Mouse (Mus musculus) retina, postnatal 7 days (tissue): ENCODE measurements at regions not wholly inside any gene's neighbourhood (a gene's known extent, or its start where the extent isn't known, plus 50 kb on each side); places are given as distances from the start of the nearest gene placed in this dataset.

Experiments
- DNase-seq: peaks from one replicate; pipeline ENCODE4 v3.0.0-alpha.2; 2012; ENCODE audit warnings: low read depth, low spot score

- DNase-seq: peak; percentile 16
Observed at GRCm38 (mm10) chr10:61034056-61034455, 55.1 kb upstream of the Pcbd1 start.

- no peak for DNase-seq
Observed at GRCm38 (mm10) chr10:61028598-61028997, 60.5 kb upstream of the Pcbd1 start.

GRCm38 (mm10) chr10:61027215-61027614 is 61.9 kb upstream of the Pcbd1 start:
- no peak for DNase-seq

GRCm38 (mm10) chr10:61025061-61025460 is 64.1 kb upstream of the Pcbd1 start:
- DNase-seq: no peak

- DNase-seq: no peak
Observed at GRCm38 (mm10) chr10:61024166-61024565, 65.0 kb upstream of the Pcbd1 start.

- no peak for DNase-seq
Observed at GRCm38 (mm10) chr10:61023431-61023830, 65.7 kb upstream of the Pcbd1 start.

GRCm38 (mm10) chr10:61019566-61019965 is 69.6 kb upstream of the Pcbd1 start:
- no peak for DNase-seq

GRCm38 (mm10) chr10:61012199-61012695 is 76.9 kb upstream of the Pcbd1 start:
- no peak for DNase-seq

GRCm38 (mm10) chr10:61010697-61011096 is 78.4 kb upstream of the Pcbd1 start:
- DNase-seq: no peak

- DNase-seq: no peak
Observed at GRCm38 (mm10) chr10:61007403-61007802, 81.7 kb upstream of the Pcbd1 start.

- DNase-seq: no peak
Observed at GRCm38 (mm10) chr10:61001745-61002160, 87.4 kb upstream of the Pcbd1 start.

- no peak for DNase-seq
Observed at GRCm38 (mm10) chr10:60997393-60997792, 91.7 kb upstream of the Pcbd1 start.

- no peak for DNase-seq
Observed at GRCm38 (mm10) chr10:60995908-60996640, 93.1 kb upstream of the Pcbd1 start.

GRCm38 (mm10) chr10:60985109-60985576 is 104.0 kb upstream of the Pcbd1 start:
- DNase-seq: no peak

GRCm38 (mm10) chr10:60981770-60982169 is 107.4 kb upstream of the Pcbd1 start:
- DNase-seq: no peak

GRCm38 (mm10) chr10:60973615-60974014 is 115.5 kb upstream of the Pcbd1 start:
- no peak for DNase-seq

GRCm38 (mm10) chr10:60964843-60965242 is 124.3 kb upstream of the Pcbd1 start:
- DNase-seq: no peak

GRCm38 (mm10) chr10:60957820-60958233 is 126.4 kb upstream of the Unc5b start:
- peak; percentile 34 for DNase-seq

GRCm38 (mm10) chr10:60955467-60955866 is 124.1 kb upstream of the Unc5b start:
- no peak for DNase-seq

GRCm38 (mm10) chr10:60952495-60952894 is 121.1 kb upstream of the Unc5b start:
- DNase-seq: no peak

GRCm38 (mm10) chr10:60948983-60949677 is 117.7 kb upstream of the Unc5b start:
- no peak for DNase-seq

- DNase-seq: no peak
Observed at GRCm38 (mm10) chr10:60943074-60943473, 111.7 kb upstream of the Unc5b start.

GRCm38 (mm10) chr10:60938749-60939148 is 107.4 kb upstream of the Unc5b start:
- no peak for DNase-seq
